Mouse (Mus musculus): Measurements from ENCODE around the gene Usp22. TPM values are rescaled to one million over a fixed set of nuclear protein-coding genes. Genes with fewer than 3 reads are reported as not detected.
"Not testable (repeated sequence)": the region's sequence is repeated elsewhere in the genome, so short reads cannot be mapped to it uniquely, and the experiment has no call there.

Gene Usp22
- polyA plus RNA-seq, 1 experiment from 2014 or later, result 186 TPM

DNA sequence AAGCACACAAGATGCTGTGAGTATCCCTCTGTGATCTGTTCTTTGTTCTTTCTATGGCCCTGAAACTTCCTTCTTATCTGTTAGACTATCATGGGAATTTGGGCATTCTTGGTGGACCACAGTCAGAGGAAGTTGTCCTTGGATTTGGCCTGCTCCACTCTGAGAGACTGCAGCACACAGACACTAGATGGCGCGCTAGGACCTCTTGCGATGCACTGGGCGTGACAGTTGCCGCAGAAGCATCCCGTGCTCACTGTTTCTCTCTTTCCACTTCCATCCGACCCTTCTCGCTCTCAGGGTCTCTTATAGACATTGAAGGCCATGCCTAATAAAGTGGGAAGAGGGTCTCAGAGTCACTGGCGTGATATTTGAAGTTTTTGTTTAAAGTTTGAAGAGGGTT, 18.5 kb upstream of the Usp22 start:
- no peaks in the 10 kb centered on the region for H3K9me3 ChIP-seq (ENCODE audit: control insufficient read depth, low read length)
- WGBS, result 13% methylated on average over 9 of the region's 9 CpGs
- no peaks in the 10 kb centered on the region for H3K4me1 ChIP-seq (ENCODE audit: control insufficient read depth, insufficient read depth, low read length)
- H3K4me3 ChIP-seq (ENCODE audit: low read depth, low read length), result no peak overlapping the region
- H3K27me3 ChIP-seq (ENCODE audit: control insufficient read depth, insufficient read depth, low read length), result no peaks in the 10 kb centered on the region
- no peak overlapping the region for H3K9ac ChIP-seq (ENCODE audit: low read length)
- DNase-seq (ENCODE audit: low spot score) (peak; percentile 89), ATAC-seq (ENCODE audit: insufficient number of reproducible peaks, low FRiP score, low TSS enrichment, low read depth) (no peak)
- no peak overlapping the region for H3K27ac ChIP-seq (replicated peaks; ENCODE audit: low read depth, low read length)
- H3K4me2 ChIP-seq (ENCODE audit: low read depth, severe bottlenecking), result no peak overlapping the region
- H3K36me3 ChIP-seq (ENCODE audit: control insufficient read depth, insufficient read depth, low read length), result no peaks in the 10 kb centered on the region

DNA sequence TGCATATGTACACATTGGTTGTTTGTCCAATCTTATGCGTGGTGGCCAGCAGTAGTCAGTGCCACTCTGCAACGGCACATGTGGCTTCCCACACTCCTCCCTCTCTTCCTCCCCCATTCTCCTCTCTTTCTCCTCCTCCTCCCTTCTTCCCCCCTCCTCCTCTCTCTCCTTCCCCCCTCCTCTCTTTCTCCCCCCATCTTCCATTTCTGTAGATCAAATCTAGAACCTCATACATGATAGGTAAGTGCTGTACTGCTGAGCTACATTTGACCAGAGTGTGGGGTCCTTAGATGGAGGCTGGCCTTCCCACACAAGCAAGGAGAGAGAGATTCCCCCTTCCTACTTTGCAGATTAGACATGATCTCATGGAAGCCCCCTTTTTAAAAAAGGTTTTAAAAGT, 17.9 kb upstream of the Usp22 start:
- Histone ChIP-seq H3K27me3 (ENCODE audit: control insufficient read depth, insufficient read depth, low read length) (no peaks in the 10 kb centered on the region), H3K27ac (replicated peaks; ENCODE audit: low read depth, low read length) (no peak overlapping the region), H3K4me2 (ENCODE audit: low read depth, severe bottlenecking) (no peak overlapping the region), H3K36me3 (ENCODE audit: control insufficient read depth, insufficient read depth, low read length) (no peaks in the 10 kb centered on the region), H3K9me3 (ENCODE audit: control insufficient read depth, low read length) (no peaks in the 10 kb centered on the region), H3K9ac (ENCODE audit: low read length) (no peak overlapping the region), H3K4me1 (ENCODE audit: control insufficient read depth, insufficient read depth, low read length) (no peaks in the 10 kb centered on the region), H3K4me3 (ENCODE audit: low read depth, low read length) (no peak overlapping the region)
- DNase-seq (ENCODE audit: low spot score), result no peak
- no peak for ATAC-seq (ENCODE audit: insufficient number of reproducible peaks, low FRiP score, low TSS enrichment, low read depth)
- WGBS, result 92% methylated on average over 2 of the region's 2 CpGs

DNA sequence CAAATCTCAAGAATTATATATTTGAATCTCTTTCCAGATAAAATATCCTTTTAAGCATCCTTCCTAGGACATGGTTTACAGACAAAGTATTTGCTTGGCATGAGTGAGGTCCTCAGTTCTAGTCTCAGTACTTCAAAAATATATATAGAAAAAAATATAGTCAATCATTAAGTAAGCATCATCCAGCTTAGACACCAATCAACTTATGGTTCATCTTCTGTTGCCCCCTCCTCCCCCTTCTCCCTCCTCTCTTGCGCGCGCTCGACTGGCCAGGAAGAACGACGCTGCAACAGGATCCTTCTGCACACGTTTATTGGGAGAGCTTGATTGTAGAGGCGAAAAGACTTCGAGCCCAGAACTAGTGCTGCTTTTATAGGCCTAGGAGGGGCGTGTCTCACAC, 17.3 kb upstream of the Usp22 start:
- WGBS, result 90% methylated on average over 7 of the region's 10 CpGs
- not testable (repeated sequence) for ATAC-seq (ENCODE audit: insufficient number of reproducible peaks, low FRiP score, low TSS enrichment, low read depth)

DNA sequence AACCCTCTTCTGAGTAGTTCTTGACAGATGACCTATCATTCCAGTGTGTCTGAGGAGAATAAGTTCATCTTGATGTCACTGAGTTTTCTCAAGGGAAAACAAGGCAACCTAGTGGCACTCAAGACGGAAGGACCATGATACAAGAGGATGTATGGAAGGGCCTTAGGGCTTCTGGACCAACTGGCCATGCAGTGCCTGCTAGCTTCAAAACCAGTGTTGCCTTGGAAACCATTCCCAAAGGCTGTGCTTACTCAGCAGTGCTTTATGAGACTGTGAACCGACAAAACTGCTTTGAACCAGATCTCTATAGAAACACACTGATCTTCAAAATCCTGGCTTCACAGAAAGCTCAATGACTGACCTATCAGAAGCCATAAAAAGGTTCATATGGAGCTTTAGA, 15.9 kb upstream of the Usp22 start:
- Histone ChIP-seq H3K4me3 (ENCODE audit: low read depth, low read length) (no peak overlapping the region), H3K4me1 (ENCODE audit: control insufficient read depth, insufficient read depth, low read length) (no peaks in the 10 kb centered on the region), H3K9ac (ENCODE audit: low read length) (no peak overlapping the region), H3K9me3 (ENCODE audit: control insufficient read depth, low read length) (no peaks in the 10 kb centered on the region), H3K27me3 (ENCODE audit: control insufficient read depth, insufficient read depth, low read length) (no peaks in the 10 kb centered on the region), H3K27ac (replicated peaks; ENCODE audit: low read depth, low read length) (no peak overlapping the region), H3K4me2 (ENCODE audit: low read depth, severe bottlenecking) (no peak overlapping the region), H3K36me3 (ENCODE audit: control insufficient read depth, insufficient read depth, low read length) (no peaks in the 10 kb centered on the region)
- WGBS, result 78% methylated on average over 2 of the region's 2 CpGs
- ATAC-seq (ENCODE audit: insufficient number of reproducible peaks, low FRiP score, low TSS enrichment, low read depth) (no peak), DNase-seq (ENCODE audit: low spot score) (no peak)

More for the DNA sequence above, 17.3 kb upstream of the Usp22 start:
- H3K4me3 ChIP-seq (ENCODE audit: low read depth, low read length); H3K9me3 ChIP-seq (ENCODE audit: control insufficient read depth, low read length); DNase-seq (ENCODE audit: low spot score); H3K27me3 ChIP-seq (ENCODE audit: control insufficient read depth, insufficient read depth, low read length); H3K27ac ChIP-seq (replicated peaks; ENCODE audit: low read depth, low read length); H3K36me3 ChIP-seq (ENCODE audit: control insufficient read depth, insufficient read depth, low read length); H3K4me2 ChIP-seq (ENCODE audit: low read depth, severe bottlenecking); H3K4me1 ChIP-seq (ENCODE audit: control insufficient read depth, insufficient read depth, low read length); H3K9ac ChIP-seq (ENCODE audit: low read length): not testable (repeated sequence)

DNA sequence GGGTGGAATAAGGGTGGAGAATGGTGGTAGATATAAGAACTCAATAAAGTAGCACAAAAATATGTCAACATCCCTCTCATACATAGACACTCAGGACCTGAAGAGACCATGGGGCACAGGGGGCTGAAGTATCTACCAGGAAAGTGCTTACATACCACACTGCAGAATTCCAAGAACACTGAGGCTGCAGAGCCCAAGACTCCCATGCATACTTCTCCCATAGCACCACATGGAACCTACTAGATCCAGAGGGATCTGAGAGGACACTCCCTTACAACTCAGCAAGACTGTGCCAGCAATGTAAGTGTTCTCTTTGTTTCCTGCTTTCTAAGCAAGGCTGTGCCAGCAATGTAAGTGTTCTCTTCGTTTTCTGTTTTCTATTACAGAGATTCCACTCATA, 9.0 kb upstream of the Usp22 start:
- H3K9me3 ChIP-seq (ENCODE audit: control insufficient read depth, low read length), result no peaks in the 10 kb centered on the region
- H3K4me2 ChIP-seq (ENCODE audit: low read depth, severe bottlenecking), result no peak overlapping the region
- no peak overlapping the region for H3K9ac ChIP-seq (ENCODE audit: low read length)
- no peaks in the 10 kb centered on the region for H3K27me3 ChIP-seq (ENCODE audit: control insufficient read depth, insufficient read depth, low read length)
- no peak overlapping the region for H3K27ac ChIP-seq (replicated peaks; ENCODE audit: low read depth, low read length)
- H3K4me3 ChIP-seq (ENCODE audit: low read depth, low read length), result no peak overlapping the region
- 88% methylated on average over 1 of the region's 1 CpGs for WGBS
- DNase-seq (ENCODE audit: low spot score) (no peak), ATAC-seq (ENCODE audit: insufficient number of reproducible peaks, low FRiP score, low TSS enrichment, low read depth) (no peak)
- no peaks in the 10 kb centered on the region for H3K4me1 ChIP-seq (ENCODE audit: control insufficient read depth, insufficient read depth, low read length)
- H3K36me3 ChIP-seq (ENCODE audit: control insufficient read depth, insufficient read depth, low read length), result no peaks in the 10 kb centered on the region

DNA sequence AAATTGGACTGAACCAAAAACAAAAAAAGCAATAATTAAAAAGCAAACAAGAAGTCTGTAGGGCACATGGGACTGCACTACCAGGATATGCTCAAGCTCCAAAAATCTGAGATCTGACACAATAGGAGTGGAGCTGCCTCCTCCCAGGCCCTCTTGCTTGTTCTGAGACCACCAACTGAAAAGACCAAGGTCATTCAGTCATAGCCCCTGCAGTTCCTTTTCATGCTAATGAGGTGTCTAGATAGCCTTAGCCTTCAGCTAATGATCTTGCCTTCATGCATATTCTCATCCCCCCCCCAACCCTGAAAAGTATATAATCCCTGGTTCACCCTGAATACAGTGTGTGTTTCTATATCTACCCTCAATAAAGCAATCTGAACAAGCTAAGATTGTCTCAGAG, 6.8 kb upstream of the Usp22 start:
- DNase-seq (ENCODE audit: low spot score), result no peak
- Histone ChIP-seq H3K4me3 (ENCODE audit: low read depth, low read length) (no peak overlapping the region), H3K9me3 (ENCODE audit: control insufficient read depth, low read length) (no peaks in the 10 kb centered on the region), H3K4me2 (ENCODE audit: low read depth, severe bottlenecking) (no peak overlapping the region), H3K9ac (ENCODE audit: low read length) (no peak overlapping the region), H3K27ac (replicated peaks; ENCODE audit: low read depth, low read length) (no peak overlapping the region), H3K27me3 (ENCODE audit: control insufficient read depth, insufficient read depth, low read length) (no peaks in the 10 kb centered on the region), H3K36me3 (ENCODE audit: control insufficient read depth, insufficient read depth, low read length) (no peaks in the 10 kb centered on the region), H3K4me1 (ENCODE audit: control insufficient read depth, insufficient read depth, low read length) (no peaks in the 10 kb centered on the region)
- no peak for ATAC-seq (ENCODE audit: insufficient number of reproducible peaks, low FRiP score, low TSS enrichment, low read depth)

DNA sequence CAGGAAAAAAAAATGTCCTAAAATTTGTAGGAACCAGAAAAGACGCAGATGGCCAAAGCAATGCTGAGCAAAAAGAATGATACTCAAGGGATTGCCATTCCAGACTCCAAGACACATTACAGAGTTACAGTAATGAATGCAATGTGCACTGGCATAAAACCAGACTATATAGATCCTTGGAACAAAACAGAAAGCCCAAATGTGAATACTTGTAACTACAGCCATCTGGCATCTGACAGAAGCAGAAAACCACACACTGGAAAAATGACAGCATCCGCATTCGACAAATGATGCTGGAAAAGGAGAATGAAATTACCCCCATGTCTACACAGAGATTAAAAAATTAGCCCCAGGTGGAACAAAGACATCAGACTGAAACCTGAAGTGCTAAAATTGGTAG, 5.5 kb upstream of the Usp22 start:
- Histone ChIP-seq H3K27me3 (ENCODE audit: control insufficient read depth, insufficient read depth, low read length) (no peaks in the 10 kb centered on the region), H3K36me3 (ENCODE audit: control insufficient read depth, insufficient read depth, low read length) (no peaks in the 10 kb centered on the region)

DNA sequence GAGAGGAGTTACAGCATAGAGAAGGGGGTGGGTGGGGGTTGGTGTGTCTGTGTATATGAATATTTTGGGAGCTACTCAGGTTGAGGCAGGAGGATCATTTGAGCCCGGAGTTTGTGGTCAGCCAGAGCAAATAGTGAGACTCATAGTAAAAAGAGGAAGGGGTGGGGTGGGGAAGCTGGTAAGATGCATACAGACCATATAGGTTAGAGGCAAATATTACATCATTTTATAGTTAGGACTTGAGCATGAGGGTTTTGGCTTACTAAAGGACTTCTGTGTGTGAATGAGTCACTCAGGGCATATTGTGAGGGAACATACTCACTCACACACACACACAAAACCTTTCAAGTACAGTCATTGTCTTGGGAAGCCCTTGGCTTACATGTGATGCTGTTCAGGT, 1.5 kb upstream of the Usp22 start:
- Histone ChIP-seq H3K27ac (replicated peaks; ENCODE audit: low read depth, low read length) (no peak overlapping the region), H3K9ac (ENCODE audit: low read length) (no peak overlapping the region), H3K4me1 (ENCODE audit: control insufficient read depth, insufficient read depth, low read length) (0 out of 2 replicates have a peak, but pooled peaks cover 3% of the 10 kb centered on the region), H3K4me3 (ENCODE audit: low read depth, low read length) (no peak overlapping the region), H3K4me2 (ENCODE audit: low read depth, severe bottlenecking) (no peak overlapping the region), H3K27me3 (ENCODE audit: control insufficient read depth, insufficient read depth, low read length) (no peaks in the 10 kb centered on the region), H3K36me3 (ENCODE audit: control insufficient read depth, insufficient read depth, low read length) (no peaks in the 10 kb centered on the region), H3K9me3 (ENCODE audit: control insufficient read depth, low read length) (no peaks in the 10 kb centered on the region)
- ATAC-seq (ENCODE audit: insufficient number of reproducible peaks, low FRiP score, low TSS enrichment, low read depth) (no peak), DNase-seq (ENCODE audit: low spot score) (no peak)
- 87% methylated on average over 1 of the region's 1 CpGs for WGBS

More for the DNA sequence above, 5.5 kb upstream of the Usp22 start:
- Histone ChIP-seq H3K27ac (replicated peaks; ENCODE audit: low read depth, low read length) (no peak overlapping the region), H3K4me3 (ENCODE audit: low read depth, low read length) (no peak overlapping the region), H3K4me1 (ENCODE audit: control insufficient read depth, insufficient read depth, low read length) (no peaks in the 10 kb centered on the region), H3K4me2 (ENCODE audit: low read depth, severe bottlenecking) (no peak overlapping the region), H3K9ac (ENCODE audit: low read length) (no peak overlapping the region), H3K9me3 (ENCODE audit: control insufficient read depth, low read length) (no peaks in the 10 kb centered on the region)
- WGBS, result 79% methylated on average over 3 of the region's 3 CpGs
- DNase-seq (ENCODE audit: low spot score) (no peak), ATAC-seq (ENCODE audit: insufficient number of reproducible peaks, low FRiP score, low TSS enrichment, low read depth) (no peak)

DNA sequence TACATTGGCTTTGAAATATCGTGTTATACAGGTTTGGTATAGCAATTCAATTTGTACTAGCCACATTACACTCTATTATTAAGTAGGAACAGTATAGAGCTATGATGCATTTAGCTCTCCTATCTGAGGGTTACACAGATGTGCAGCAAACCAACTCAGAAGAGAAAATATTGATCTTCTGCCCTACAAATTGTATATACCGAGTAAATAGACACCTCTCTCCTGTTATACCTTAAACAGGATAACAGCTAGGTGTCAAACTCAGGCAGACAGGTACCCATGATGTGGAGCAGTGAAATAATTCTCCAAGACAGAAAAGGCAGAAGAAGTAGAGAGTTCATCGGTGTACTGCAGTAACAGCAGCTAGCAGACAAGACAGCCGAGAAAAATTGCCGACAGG, 923 bp upstream of the Usp22 start:
- H3K4me1 ChIP-seq (ENCODE audit: control insufficient read depth, insufficient read depth, low read length), result 0 out of 2 replicates have a peak, but pooled peaks cover 3% of the 10 kb centered on the region
- H3K4me3 ChIP-seq (ENCODE audit: low read depth, low read length), result no peak overlapping the region
- ATAC-seq (ENCODE audit: insufficient number of reproducible peaks, low FRiP score, low TSS enrichment, low read depth) (no peak), DNase-seq (ENCODE audit: low spot score) (no peak)
- no peaks in the 10 kb centered on the region for H3K27me3 ChIP-seq (ENCODE audit: control insufficient read depth, insufficient read depth, low read length)
- H3K36me3 ChIP-seq (ENCODE audit: control insufficient read depth, insufficient read depth, low read length), result no peaks in the 10 kb centered on the region
- H3K9ac ChIP-seq (ENCODE audit: low read length), result no peak overlapping the region
- H3K27ac ChIP-seq (replicated peaks; ENCODE audit: low read depth, low read length), result no peak overlapping the region
- H3K4me2 ChIP-seq (ENCODE audit: low read depth, severe bottlenecking), result no peak overlapping the region
- H3K9me3 ChIP-seq (ENCODE audit: control insufficient read depth, low read length), result no peaks in the 10 kb centered on the region
- WGBS, result 73% methylated on average over 5 of the region's 5 CpGs
